Mouse (Mus musculus): ENCODE measurements around the gene Fsip1.

Fsip1 gene

GRCm38 (mm10) chr2:118270213-118270612 is 13.4 kb upstream of the Fsip1 start:
- no peak for TF ChIP-seq GATA4 (IDR thresholded peaks at IDR 0.05; ENCODE audit: insufficient replicate concordance, low read length)

GRCm38 (mm10) chr2:118263914-118264201 is 7.1 kb upstream of the Fsip1 start:
- no peak for TF ChIP-seq GATA4 (IDR thresholded peaks at IDR 0.05; ENCODE audit: insufficient replicate concordance, low read length)

GRCm38 (mm10) chr2:118263151-118263913 is 6.6 kb upstream of the Fsip1 start:
- TF ChIP-seq GATA4 (IDR thresholded peaks at IDR 0.05; ENCODE audit: insufficient replicate concordance, low read length), result no peak

GRCm38 (mm10) chr2:118262673-118263072 is 5.9 kb upstream of the Fsip1 start:
- TF ChIP-seq GATA4 (IDR thresholded peaks at IDR 0.05; ENCODE audit: insufficient replicate concordance, low read length), result no peak

- no peak for TF ChIP-seq GATA4 (IDR thresholded peaks at IDR 0.05; ENCODE audit: insufficient replicate concordance, low read length)
These were observed 3.0 kb upstream of the Fsip1 start for GRCm38 (mm10) chr2:118259746-118260145.

- TF ChIP-seq GATA4 (IDR thresholded peaks at IDR 0.05; ENCODE audit: insufficient replicate concordance, low read length), result no peak
These were observed 328 bp upstream of the Fsip1 start for GRCm38 (mm10) chr2:118257094-118257493.

- no peak for TF ChIP-seq GATA4 (IDR thresholded peaks at IDR 0.05; ENCODE audit: insufficient replicate concordance, low read length)
These were observed 2.2 kb downstream of the Fsip1 start for GRCm38 (mm10) chr2:118254516-118254915.

GRCm38 (mm10) chr2:118248966-118249365 is 7.8 kb downstream of the Fsip1 start:
- TF ChIP-seq GATA4 (IDR thresholded peaks at IDR 0.05; ENCODE audit: insufficient replicate concordance, low read length), result no peak

- no peak for TF ChIP-seq GATA4 (IDR thresholded peaks at IDR 0.05; ENCODE audit: insufficient replicate concordance, low read length)
These were observed 8.8 kb downstream of the Fsip1 start for GRCm38 (mm10) chr2:118248016-118248415.

GRCm38 (mm10) chr2:118245914-118246313 is 10.9 kb downstream of the Fsip1 start:
- no peak for TF ChIP-seq GATA4 (IDR thresholded peaks at IDR 0.05; ENCODE audit: insufficient replicate concordance, low read length)

GRCm38 (mm10) chr2:118236196-118236595 is 20.6 kb downstream of the Fsip1 start:
- no peak for TF ChIP-seq GATA4 (IDR thresholded peaks at IDR 0.05; ENCODE audit: insufficient replicate concordance, low read length)

GRCm38 (mm10) chr2:118235614-118236013 is 21.2 kb downstream of the Fsip1 start:
- no peak for TF ChIP-seq GATA4 (IDR thresholded peaks at IDR 0.05; ENCODE audit: insufficient replicate concordance, low read length)

GRCm38 (mm10) chr2:118230544-118230943 is 26.2 kb downstream of the Fsip1 start:
- TF ChIP-seq GATA4 (IDR thresholded peaks at IDR 0.05; ENCODE audit: insufficient replicate concordance, low read length), result no peak

GRCm38 (mm10) chr2:118228486-118229079 is 28.2 kb downstream of the Fsip1 start:
- TF ChIP-seq GATA4 (IDR thresholded peaks at IDR 0.05; ENCODE audit: insufficient replicate concordance, low read length), result no peak

- TF ChIP-seq GATA4 (IDR thresholded peaks at IDR 0.05; ENCODE audit: insufficient replicate concordance, low read length), result no peak
These were observed 31.3 kb downstream of the Fsip1 start for GRCm38 (mm10) chr2:118225316-118226041.

GRCm38 (mm10) chr2:118217993-118218595 is 38.7 kb downstream of the Fsip1 start:
- TF ChIP-seq GATA4 (IDR thresholded peaks at IDR 0.05; ENCODE audit: insufficient replicate concordance, low read length), result no peak
